Mouse (Mus musculus) testis, adult 2 months (tissue): ENCODE results near the gene Foxo3.

Source experiments
- CTCF ChIP-seq: fragments of 200-500 bp; IDR thresholded peaks from 2 replicates; pipeline ENCODE4 v1.5.1; 2012; ENCODE audit warnings: low read depth, mild to moderate bottlenecking, inconsistent platforms, low read length, moderate library complexity; ENCODE audit not compliant: control insufficient read depth, insufficient read depth, insufficient replicate concordance
- POLR2A ChIP-seq: fragments of 200-500 bp; IDR thresholded peaks from 2 replicates; pipeline ENCODE4 v1.6.1; 2012; ENCODE audit warnings: low read depth, mild to moderate bottlenecking, inconsistent platforms, low read length, moderate library complexity; ENCODE audit not compliant: control insufficient read depth

DNA sequence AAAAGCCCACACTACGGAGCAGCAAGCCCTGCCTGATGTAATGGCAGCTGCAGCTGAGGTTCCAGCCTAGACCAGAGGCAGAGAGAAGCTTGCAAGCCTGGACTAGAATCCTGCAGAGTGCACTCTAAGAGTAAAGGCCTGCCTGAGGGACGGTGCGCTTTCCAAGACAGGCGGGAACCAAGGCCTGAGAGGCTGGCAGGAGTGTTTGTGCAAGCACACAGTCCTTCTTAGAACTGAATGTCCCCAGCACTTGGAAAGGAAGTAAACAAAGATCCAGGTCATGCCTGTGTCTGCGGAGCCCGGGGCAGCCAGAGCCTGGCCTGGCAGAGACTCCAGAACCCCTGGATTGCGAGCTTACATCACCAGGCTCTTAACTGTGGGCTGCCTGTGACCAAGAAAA, 25.4 kb downstream of the Foxo3 start:
- no peak for TF ChIP-seq CTCF
- no peak for TF ChIP-seq POLR2A
